Mouse (Mus musculus) heart, embryonic 13.5 days (tissue): ENCODE measurements around the gene Kazald1. TPM values are rescaled to one million over a fixed set of nuclear protein-coding genes. Genes with fewer than 3 reads are reported as not detected.

ENCODE experiments used
- ATAC-seq: fragments of 200-750 bp; cut with Nextera tagmentation; 2 replicates; pipeline ENCODE4 v1.8.0; 2017; ENCODE audit warnings: moderate TSS enrichment; ENCODE audit not compliant: insufficient number of reproducible peaks, low FRiP score, low TSS enrichment; ENCODE audit errors: extremely low read depth
- H3K27ac ChIP-seq: fragments of 300-500 bp; sonication (generic); replicated peaks from 2 replicates; pipeline ENCODE4 v1.5.1; 2015; ENCODE audit warnings: moderate library complexity, mild to moderate bottlenecking, inconsistent platforms
- H3K27me3 ChIP-seq: fragments of 300-500 bp; sonication (generic); replicated peaks from 2 replicates; pipeline ENCODE4 v1.6.1; 2015; ENCODE audit warnings: mild to moderate bottlenecking, inconsistent platforms
- H3K36me3 ChIP-seq: fragments of 300-500 bp; sonication (generic); 2 replicates; pipeline ENCODE4 v1.6.1; 2015; ENCODE audit warnings: mild to moderate bottlenecking, inconsistent platforms
- H3K4me1 ChIP-seq: fragments of 300-500 bp; sonication (generic); 2 replicates; pipeline ENCODE4 v1.6.1; 2015; ENCODE audit warnings: inconsistent platforms
- H3K4me2 ChIP-seq: fragments of 300-500 bp; sonication (generic); 2 replicates; pipeline ENCODE4 v1.6.1; 2015; ENCODE audit warnings: inconsistent platforms, mild to moderate bottlenecking, moderate library complexity
- H3K4me3 ChIP-seq: fragments of 300-500 bp; sonication (generic); 2 replicates; pipeline ENCODE4 v1.5.1; 2015; ENCODE audit warnings: moderate library complexity, mild to moderate bottlenecking, inconsistent platforms
- H3K9ac ChIP-seq: fragments of 300-500 bp; sonication (generic); 2 replicates; pipeline ENCODE4 v1.6.1; 2015; ENCODE audit warnings: inconsistent platforms, mild to moderate bottlenecking, moderate library complexity
- H3K9me3 ChIP-seq: fragments of 300-500 bp; sonication (generic); 2 replicates; pipeline ENCODE4 v1.6.1; 2016; ENCODE audit warnings: inconsistent platforms
- WGBS: fragments of 180-500 bp; shearing (Covaris S2); methylation state at CpG from one replicate; pipeline ENCODE4 v1.1.7; 2015; ENCODE audit warnings: mixed read lengths; 5-methylcytosine and 5-hydroxymethylcytosine counted together
- polyA plus RNA-seq: library from polyadenylated mRNA; unstranded; fragments of >200 nt; fragmentation: Nextera tagmentation; extraction: Ambion mirVana; gene quantifications from 2 replicates; pipeline ENCODE4 v1.2.1, GENCODE M21; 2015

The Kazald1 gene
- polyA plus RNA-seq, 1 experiment from 2014 or later = 5.8 TPM

DNA sequence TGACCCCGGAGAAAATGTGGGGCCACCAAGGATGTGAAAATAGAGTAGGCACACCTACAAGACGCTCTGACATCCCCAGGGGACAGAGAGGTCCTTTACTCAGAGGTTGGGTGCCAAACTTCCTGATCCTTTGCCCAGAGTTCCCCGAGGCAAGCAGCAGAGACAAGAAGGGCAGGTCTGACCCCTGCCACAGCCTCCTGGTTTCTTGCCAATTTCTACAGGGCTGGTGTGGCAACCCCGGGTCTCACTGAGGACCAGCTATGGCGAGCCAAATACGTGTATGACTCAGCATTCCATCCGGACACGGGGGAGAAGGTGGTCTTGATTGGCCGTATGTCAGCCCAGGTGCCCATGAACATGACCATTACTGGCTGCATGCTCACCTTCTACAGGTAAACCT lies 25.5 kb upstream of the Kazald1 start:
- Histone ChIP-seq H3K36me3 (peaks cover 53% of the 10 kb centered on the region), H3K27me3 (peaks cover 25% of the 10 kb centered on the region), H3K9me3 (no peaks in the 10 kb centered on the region), H3K4me3 (no peak overlapping the region), H3K4me2 (no peak overlapping the region), H3K9ac (no peak overlapping the region), H3K4me1 (peaks cover 28% of the 10 kb centered on the region), H3K27ac (no peak overlapping the region)
- no peak for ATAC-seq
- WGBS = 73% methylated on average over 9 of the region's 9 CpGs

DNA sequence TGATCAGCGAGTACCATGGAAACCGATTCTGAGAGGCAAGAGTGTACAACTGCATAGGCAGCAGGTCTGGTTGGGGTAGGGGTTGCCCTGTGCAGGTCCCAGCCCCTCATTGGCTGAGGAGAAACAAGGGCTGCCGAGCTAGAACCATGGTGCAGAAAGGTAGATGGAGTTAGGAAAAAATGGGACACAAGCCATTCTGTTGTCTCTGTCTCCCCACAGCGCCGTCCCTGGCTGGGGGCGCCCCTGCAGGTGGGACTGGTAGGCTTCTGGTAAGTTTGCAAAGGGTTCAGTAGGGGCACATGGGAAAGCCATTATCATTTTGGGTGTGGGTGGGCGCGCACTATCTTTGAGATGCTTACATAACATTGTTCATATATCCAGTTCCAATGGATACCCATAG lies 21.6 kb upstream of the Kazald1 start:
- peaks cover 25% of the 10 kb centered on the region for H3K4me1 ChIP-seq
- 82% methylated on average over 8 of the region's 8 CpGs for WGBS
- H3K27me3 ChIP-seq = no peaks in the 10 kb centered on the region; the same call in 1 of the 2 replicates
- H3K4me3 ChIP-seq = no peak overlapping the region
- ATAC-seq = no peak
- H3K27ac ChIP-seq = no peak overlapping the region
- H3K9me3 ChIP-seq = no peaks in the 10 kb centered on the region
- peaks cover 59% of the 10 kb centered on the region for H3K36me3 ChIP-seq
- H3K4me2 ChIP-seq = no peak overlapping the region
- no peak overlapping the region for H3K9ac ChIP-seq

DNA sequence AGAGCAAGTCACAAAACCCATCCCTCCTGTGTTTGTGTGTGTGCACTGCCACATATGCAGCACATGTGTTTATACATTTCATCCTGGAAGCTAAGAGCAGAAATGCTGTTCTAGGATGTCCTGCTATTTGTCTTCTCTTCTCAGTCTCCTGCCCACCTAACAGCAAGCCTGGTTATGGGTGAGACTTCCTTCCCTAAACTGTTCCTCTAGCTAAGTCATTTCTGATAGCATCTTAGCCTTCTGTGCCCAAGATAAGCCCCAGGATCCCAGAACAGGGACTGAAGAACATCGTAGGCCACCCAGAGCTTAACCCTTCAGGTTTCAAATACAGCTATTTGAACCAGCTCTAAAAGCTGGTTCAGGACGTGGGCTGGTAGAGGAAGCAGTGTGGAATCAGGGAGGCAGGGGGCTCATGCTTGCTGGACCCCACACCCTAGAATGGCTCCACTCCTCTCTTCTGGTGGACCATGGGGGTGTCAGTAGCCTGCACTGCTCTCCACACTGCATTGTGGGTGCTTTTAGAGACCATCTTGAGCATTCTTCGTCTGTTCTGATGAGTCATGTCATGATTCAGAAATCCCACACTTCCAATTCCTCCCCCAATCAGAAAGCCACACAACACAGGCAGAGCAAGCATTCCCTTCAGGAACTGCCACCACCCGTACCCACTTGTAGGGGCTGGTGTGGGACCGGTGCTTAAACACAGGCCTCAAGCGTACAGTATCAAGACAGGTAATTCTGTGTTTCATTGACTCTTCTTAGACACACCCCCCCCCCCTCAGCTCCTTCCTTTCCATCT lies 19.9 kb upstream of the Kazald1 start:
- H3K9ac ChIP-seq = no peak overlapping the region
- ATAC-seq = no peak
- WGBS = 65% methylated on average over 6 of the region's 6 CpGs
- H3K36me3 ChIP-seq = peaks cover 49% of the 10 kb centered on the region
- no peak overlapping the region for H3K4me2 ChIP-seq
- H3K9me3 ChIP-seq = no peaks in the 10 kb centered on the region
- H3K4me1 ChIP-seq = peaks cover 25% of the 10 kb centered on the region
- H3K27ac ChIP-seq = no peak overlapping the region
- H3K27me3 ChIP-seq = no peaks in the 10 kb centered on the region
- no peak overlapping the region for H3K4me3 ChIP-seq

DNA sequence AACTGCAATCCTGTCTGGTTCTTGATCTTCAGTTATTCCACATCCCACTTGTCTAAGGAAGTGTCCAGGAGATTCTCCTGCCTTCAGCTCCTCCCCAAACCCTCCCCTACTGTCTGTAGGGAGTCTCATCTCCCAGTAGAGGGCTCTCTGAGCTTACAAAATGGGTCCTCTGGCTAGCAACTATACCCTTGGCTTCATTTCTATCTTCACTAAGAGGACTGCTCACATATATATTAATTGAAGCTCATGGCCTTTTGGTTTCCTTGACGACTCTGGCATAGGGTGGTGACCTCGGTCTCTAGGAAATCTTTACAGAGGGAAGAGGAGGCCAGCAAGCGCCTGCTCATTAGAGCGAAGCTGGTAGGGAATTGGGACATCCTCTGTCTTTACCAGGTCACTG lies 18.7 kb upstream of the Kazald1 start:
- no peak overlapping the region for H3K4me3 ChIP-seq
- H3K9ac ChIP-seq = peak overlapping the region; percentile 89
- H3K4me2 ChIP-seq = peak overlapping the region; percentile 89
- peaks cover 25% of the 10 kb centered on the region for H3K4me1 ChIP-seq
- peaks cover 37% of the 10 kb centered on the region for H3K36me3 ChIP-seq
- peak overlapping the region; percentile 97; the same call in 1 of the 2 replicates for H3K27ac ChIP-seq
- ATAC-seq = no peak
- WGBS = 50% methylated on average over 4 of the region's 4 CpGs
- no peaks in the 10 kb centered on the region for H3K27me3 ChIP-seq
- H3K9me3 ChIP-seq = no peaks in the 10 kb centered on the region

DNA sequence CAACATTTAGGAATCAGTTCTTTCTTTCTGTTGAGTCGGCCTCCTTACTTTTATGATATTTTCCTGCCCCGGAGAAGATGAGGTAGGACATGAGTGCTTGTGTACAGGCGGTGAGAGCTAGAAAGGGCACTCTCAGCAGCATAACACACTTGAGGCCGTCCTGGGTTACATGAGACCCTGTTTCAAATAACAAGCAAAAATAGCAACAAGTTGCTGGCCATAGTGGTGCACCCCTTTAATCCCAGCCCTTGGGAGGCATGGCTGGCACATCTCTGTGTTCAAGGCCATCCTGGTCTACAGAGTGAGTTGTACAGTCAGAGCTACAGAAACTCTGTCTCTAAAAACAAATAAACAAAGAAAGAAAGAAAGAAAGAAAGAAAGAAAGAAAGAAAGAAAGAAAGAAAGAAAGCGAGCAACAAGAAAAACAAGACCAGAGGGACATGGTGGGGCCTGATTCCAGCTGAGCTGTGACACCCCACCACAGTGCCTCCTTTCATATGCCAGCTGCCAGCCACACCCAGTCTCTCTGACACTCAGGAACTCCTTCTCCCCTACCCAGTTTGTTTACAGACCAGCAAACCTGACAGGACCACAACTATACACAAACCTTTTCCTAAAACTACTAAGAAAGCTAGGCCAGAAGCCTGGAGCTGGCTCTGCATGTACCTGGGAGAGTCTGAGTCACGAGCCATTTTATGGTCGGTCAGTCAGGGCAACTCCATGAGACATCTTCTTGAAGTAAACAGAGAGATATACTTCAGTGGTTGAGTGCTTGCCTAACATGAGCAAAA lies 17.9 kb upstream of the Kazald1 start:
- ATAC-seq = no peak
- Histone ChIP-seq H3K36me3 (peaks cover 30% of the 10 kb centered on the region), H3K4me3 (peak overlapping the region; percentile 70), H3K9ac (peak overlapping the region; percentile 89), H3K4me2 (peak overlapping the region; percentile 89), H3K9me3 (no peaks in the 10 kb centered on the region), H3K27me3 (no peaks in the 10 kb centered on the region), H3K4me1 (peaks cover 25% of the 10 kb centered on the region), H3K27ac (peak overlapping the region; percentile 97)
- 70% methylated on average over 7 of the region's 7 CpGs for WGBS

DNA sequence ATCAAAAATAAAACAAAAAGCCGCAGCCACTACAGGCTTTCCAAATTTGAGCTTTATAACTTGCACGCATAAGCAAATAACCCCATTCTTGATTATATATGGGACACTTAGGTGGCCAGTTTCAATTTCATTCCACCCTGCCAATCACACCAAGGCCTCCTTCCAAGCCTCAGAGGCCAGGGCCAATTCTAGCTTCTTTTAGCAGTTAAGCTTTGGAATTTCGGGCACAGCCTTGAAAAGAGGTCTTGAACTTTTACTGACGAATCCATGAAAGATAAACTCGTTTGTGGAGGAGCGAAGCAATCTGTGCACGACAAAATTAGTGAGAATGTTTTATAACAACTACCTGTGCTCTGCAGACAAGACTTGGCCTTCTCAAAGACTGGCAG lies 17.3 kb upstream of the Kazald1 start:
- H3K9me3 ChIP-seq = no peaks in the 10 kb centered on the region
- H3K36me3 ChIP-seq = peaks cover 24% of the 10 kb centered on the region
- H3K9ac ChIP-seq = peak overlapping the region; percentile 89
- 38% methylated on average over 7 of the region's 7 CpGs for WGBS
- peak overlapping the region; percentile 89 for H3K4me2 ChIP-seq
- ATAC-seq = no peak
- H3K4me3 ChIP-seq = peak overlapping the region; percentile 70
- H3K27ac ChIP-seq = peak overlapping the region; percentile 97
- H3K27me3 ChIP-seq = no peaks in the 10 kb centered on the region
- peaks cover 25% of the 10 kb centered on the region for H3K4me1 ChIP-seq

DNA sequence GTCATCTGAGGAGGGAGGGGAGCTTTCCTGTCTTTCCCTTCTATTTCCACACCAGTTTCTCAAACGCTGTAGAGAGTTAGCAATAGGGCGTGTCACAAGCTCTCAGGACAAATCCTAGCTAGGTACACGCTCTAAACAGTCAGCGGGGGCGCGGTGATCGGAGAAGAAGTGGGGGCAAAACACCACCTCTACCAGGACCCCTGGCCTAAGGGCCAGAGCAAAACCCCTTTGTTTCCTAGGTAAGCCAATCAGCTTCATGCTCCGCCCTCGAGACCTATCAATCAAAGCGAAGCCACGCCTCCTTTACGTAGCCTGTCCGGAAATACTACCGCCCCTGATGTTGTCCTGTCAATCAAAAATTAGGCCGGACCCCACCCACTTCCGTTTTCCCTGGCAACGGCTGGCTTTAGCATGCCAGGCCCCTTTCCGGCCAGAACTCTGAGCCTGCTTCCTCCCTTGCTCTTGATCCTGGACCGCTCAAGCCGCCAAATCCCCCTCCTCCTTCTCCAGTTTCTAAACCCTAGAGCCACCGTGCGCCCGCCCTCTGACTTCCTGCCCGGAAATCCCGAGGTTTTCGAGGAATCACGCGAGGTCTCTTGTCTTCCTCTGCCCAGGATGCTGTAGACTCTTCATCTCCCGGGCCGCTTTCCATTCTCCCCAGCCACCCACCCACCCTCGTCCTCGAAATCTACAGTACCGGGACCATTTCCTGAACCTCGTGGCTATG lies 16.8 kb upstream of the Kazald1 start:
- 0 out of 2 replicates have a peak, but pooled peaks cover under 1% of the 10 kb centered on the region for H3K27me3 ChIP-seq
- H3K4me2 ChIP-seq = peak overlapping the region; percentile 89
- under 1% methylated on average over 34 of the region's 34 CpGs for WGBS
- peak; percentile 86 for ATAC-seq
- peaks cover 25% of the 10 kb centered on the region for H3K4me1 ChIP-seq
- H3K4me3 ChIP-seq = peak overlapping the region; percentile 70
- H3K9me3 ChIP-seq = no peaks in the 10 kb centered on the region
- H3K9ac ChIP-seq = peak overlapping the region; percentile 89
- peak overlapping the region; percentile 97 for H3K27ac ChIP-seq
- peaks cover 18% of the 10 kb centered on the region for H3K36me3 ChIP-seq

DNA sequence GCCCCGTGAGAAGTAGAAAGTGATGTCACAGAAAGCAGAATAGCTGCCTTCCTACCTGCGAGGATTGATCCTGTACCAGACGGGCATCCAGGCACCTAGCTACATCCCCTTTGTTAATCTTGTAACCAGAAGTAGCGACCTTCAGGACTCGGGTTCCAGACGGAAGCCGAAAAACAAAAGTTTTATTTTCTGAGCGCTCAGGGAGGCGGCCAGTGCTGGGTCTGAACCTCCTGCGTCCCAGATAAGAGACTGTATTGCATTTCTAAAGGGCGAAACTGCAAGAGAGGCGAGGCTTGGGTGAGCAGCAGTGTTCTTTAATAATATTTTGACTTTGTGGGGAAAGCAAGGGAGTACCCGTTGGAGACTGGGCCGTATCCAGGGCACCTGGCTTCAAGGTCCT lies 16.2 kb upstream of the Kazald1 start:
- no peaks in the 10 kb centered on the region for H3K9me3 ChIP-seq
- peak overlapping the region; percentile 70 for H3K4me3 ChIP-seq
- H3K27ac ChIP-seq = peak overlapping the region; percentile 97
- H3K9ac ChIP-seq = peak overlapping the region; percentile 89
- WGBS = 1% methylated on average over 14 of the region's 14 CpGs
- peak overlapping the region; percentile 89 for H3K4me2 ChIP-seq
- peaks cover 25% of the 10 kb centered on the region for H3K4me1 ChIP-seq
- peaks cover 13% of the 10 kb centered on the region for H3K36me3 ChIP-seq
- H3K27me3 ChIP-seq = peaks cover 6% of the 10 kb centered on the region
- ATAC-seq = peak; percentile 5; the same call in 1 of the 2 replicates

DNA sequence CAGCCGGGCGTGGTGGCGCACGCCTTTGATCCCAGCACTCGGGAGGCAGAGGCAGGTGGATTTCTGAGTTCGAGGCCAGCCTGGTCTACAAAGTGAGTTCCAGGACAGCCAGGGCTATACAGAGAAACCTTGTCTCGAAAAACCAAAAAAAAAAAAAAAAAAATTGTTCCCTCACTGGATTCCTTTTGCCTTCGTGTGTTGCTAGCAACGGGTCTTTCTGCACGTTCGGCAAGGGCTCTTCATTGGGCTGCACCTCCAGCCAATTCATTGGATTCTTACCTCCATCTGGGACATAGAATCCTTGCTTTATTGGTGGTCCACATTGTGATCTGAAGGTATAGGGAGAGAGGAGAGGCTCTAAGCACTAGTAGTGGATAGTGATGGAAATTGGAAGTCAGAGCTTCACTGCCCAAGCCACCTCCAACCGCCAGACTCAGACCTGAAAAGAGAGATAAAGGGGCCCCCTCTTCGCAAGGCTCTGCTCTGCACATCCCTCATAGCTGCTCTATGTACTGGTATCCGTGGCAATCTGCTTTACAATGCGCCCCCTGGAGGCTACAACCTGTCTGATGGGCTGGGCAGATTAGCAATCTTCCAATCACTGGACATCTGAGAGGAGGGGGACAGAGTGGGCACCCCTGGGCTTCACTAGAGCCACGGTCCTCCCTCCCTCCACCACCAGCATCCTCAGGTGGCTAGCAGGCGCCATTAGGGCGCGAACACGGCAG lies 11.3 kb upstream of the Kazald1 start:
- H3K36me3 ChIP-seq = no peaks in the 10 kb centered on the region
- no peak overlapping the region for H3K9ac ChIP-seq
- H3K27ac ChIP-seq = no peak overlapping the region
- no peak for ATAC-seq
- peaks cover 8% of the 10 kb centered on the region for H3K4me1 ChIP-seq
- 0 out of 2 replicates have a peak overlapping the region, but pooled peaks have one; percentile 3 for H3K4me3 ChIP-seq
- WGBS = 40% methylated on average over 20 of the region's 20 CpGs
- H3K9me3 ChIP-seq = no peaks in the 10 kb centered on the region
- H3K4me2 ChIP-seq = no peak overlapping the region
- peaks cover 55% of the 10 kb centered on the region for H3K27me3 ChIP-seq

DNA sequence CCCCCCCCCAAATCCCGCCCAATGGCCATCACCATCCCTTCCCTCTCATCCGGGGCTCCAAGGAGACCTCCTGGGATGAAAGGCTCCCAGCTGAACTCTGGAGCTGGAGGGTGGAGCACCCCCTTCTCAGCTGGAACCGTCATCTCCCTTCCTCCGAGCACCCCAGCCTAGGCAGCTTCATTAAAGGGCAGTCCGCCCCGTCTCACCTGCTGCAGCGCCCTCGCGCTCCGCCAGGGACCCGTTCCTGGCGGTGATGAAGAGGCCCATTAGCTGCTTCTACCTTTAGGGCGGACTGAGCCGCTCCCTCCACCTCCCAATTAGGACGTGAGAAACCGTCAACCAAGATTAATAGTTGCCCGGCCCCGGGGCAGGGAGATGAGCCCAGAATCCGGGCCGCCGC lies 9.8 kb upstream of the Kazald1 start:
- H3K27ac ChIP-seq = no peak overlapping the region
- H3K9me3 ChIP-seq = no peaks in the 10 kb centered on the region
- no peak overlapping the region for H3K9ac ChIP-seq
- no peaks in the 10 kb centered on the region for H3K4me1 ChIP-seq
- H3K36me3 ChIP-seq = no peaks in the 10 kb centered on the region
- H3K4me3 ChIP-seq = no peak overlapping the region
- H3K4me2 ChIP-seq = no peak overlapping the region
- ATAC-seq = no peak
- H3K27me3 ChIP-seq = peaks cover 69% of the 10 kb centered on the region
- WGBS = 3% methylated on average over 21 of the region's 21 CpGs
